Mouse (Mus musculus) CH12.LX (cell line): ENCODE measurements around the gene Cacna2d2. TPM values are rescaled to one million over a fixed set of nuclear protein-coding genes. Genes with fewer than 3 reads are reported as not detected.

Experiments
- DNase-seq: peaks from one replicate; pipeline ENCODE4 v3.0.0-alpha.2; 2013; ENCODE audit errors: extremely low read depth
- H3K27ac ChIP-seq: 2 replicates; pipeline ENCODE4 v1.5.1; 2012; ENCODE audit warnings: low read depth, mild to moderate bottlenecking, control low read depth, moderate library complexity; ENCODE audit not compliant: insufficient read depth
- H3K27me3 ChIP-seq: replicated peaks from 2 replicates; pipeline ENCODE3; 2012; ENCODE audit warnings: inconsistent platforms
- H3K36me3 ChIP-seq, 2 experiments: replicated peaks in 1 of 2; 2 replicates each; pipeline versions ENCODE3 to v1.6.1; 2012; ENCODE audit warnings: inconsistent platforms in 1 of 2, low read length in 1 of 2, mild to moderate bottlenecking in 1 of 2, mixed read lengths in 1 of 2, moderate library complexity in 1 of 2; ENCODE audit not compliant: control insufficient read depth in 1 of 2, insufficient read depth in 1 of 2
- H3K4me1 ChIP-seq, 2 experiments: 2 replicates each; pipeline ENCODE4 v1.6.1; 2012; ENCODE audit warnings: inconsistent platforms in 1 of 2, moderate library complexity in 1 of 2; ENCODE audit not compliant: insufficient read depth in 2 of 2, control insufficient read depth in 1 of 2
- H3K4me2 ChIP-seq: 2 replicates; pipeline ENCODE4 v1.6.1; 2012; ENCODE audit warnings: low read depth, mild to moderate bottlenecking, control low read depth; ENCODE audit not compliant: poor library complexity, insufficient read depth, severe bottlenecking
- H3K4me3 ChIP-seq, 3 experiments: fragments of 150-350 bp in 1 of 3; sonication (generic) in 1 of 3; replicated peaks in 1 of 3; 2 replicates each; pipeline versions ENCODE3 to v1.5.1; 2011 to 2012; ENCODE audit warnings: low read depth in 2 of 3, low read length in 2 of 3, mild to moderate bottlenecking in 2 of 3, moderate library complexity in 2 of 3, control low read depth in 1 of 3, improper control_type of control experiment in 1 of 3, inconsistent platforms in 1 of 3, mixed read lengths in 1 of 3; ENCODE audit not compliant: poor library complexity in 1 of 3
- H3K79me2 ChIP-seq: replicated peaks from 2 replicates; pipeline ENCODE4 v1.6.1; 2012; ENCODE audit warnings: mild to moderate bottlenecking, moderate library complexity; ENCODE audit not compliant: control insufficient read depth, poor library complexity, insufficient read depth, severe bottlenecking; ENCODE audit errors: extremely low read depth
- H3K9ac ChIP-seq: 2 replicates; pipeline ENCODE4 v1.6.1; 2012; ENCODE audit warnings: low read depth, mild to moderate bottlenecking, control low read depth, moderate library complexity; ENCODE audit not compliant: insufficient read depth
- H3K9me3 ChIP-seq: replicated peaks from 2 replicates; pipeline ENCODE3; 2012; ENCODE audit warnings: low read length, inconsistent platforms, mixed read lengths
- BHLHE40 ChIP-seq: IDR thresholded peaks from 2 replicates; pipeline ENCODE4 v1.6.1; 2011; ENCODE audit warnings: mild to moderate bottlenecking, low read depth, low read length, improper control_type of control experiment
- CHD2 ChIP-seq: IDR thresholded peaks from 2 replicates; pipeline ENCODE4 v1.6.1; 2011; ENCODE audit warnings: low read length, improper control_type of control experiment
- CTCF ChIP-seq, 2 experiments: IDR thresholded peaks in 1 of 2; conservative IDR thresholded peaks in 1 of 2; 2 replicates each; pipeline ENCODE4 v1.5.1; 2011 to 2012; ENCODE audit warnings: low read depth in 2 of 2, low read length in 2 of 2, improper control_type of control experiment in 1 of 2, inconsistent platforms in 1 of 2, mild to moderate bottlenecking in 1 of 2, moderate library complexity in 1 of 2
- ELF1 ChIP-seq: IDR thresholded peaks from 2 replicates; pipeline ENCODE4 v1.6.1; 2014; ENCODE audit warnings: low read depth, mild to moderate bottlenecking, inconsistent platforms, low read length, improper control_type of control experiment
- ETS1 ChIP-seq: conservative IDR thresholded peaks from 2 replicates; pipeline ENCODE4 v1.6.1; 2012; ENCODE audit warnings: low read depth, mild to moderate bottlenecking, inconsistent platforms, low read length, improper control_type of control experiment, moderate library complexity
- IRF4 ChIP-seq: IDR thresholded peaks from 2 replicates; pipeline ENCODE4 v1.6.1; 2014; ENCODE audit warnings: low read depth, mild to moderate bottlenecking, inconsistent platforms, low read length, improper control_type of control experiment
- JUND ChIP-seq: conservative IDR thresholded peaks from 2 replicates; pipeline ENCODE4 v1.6.1; 2011; ENCODE audit warnings: low read depth, low read length, improper control_type of control experiment
- MAFK ChIP-seq: IDR thresholded peaks from 2 replicates; pipeline ENCODE4 v1.6.1; 2011; ENCODE audit warnings: low read length, improper control_type of control experiment; ENCODE audit not compliant: insufficient replicate concordance
- MAX ChIP-seq: IDR thresholded peaks from 2 replicates; pipeline ENCODE4 v1.6.1; 2011; ENCODE audit warnings: low read length, improper control_type of control experiment
- MAZ ChIP-seq: IDR thresholded peaks from 2 replicates; pipeline ENCODE4 v1.6.1; 2012; ENCODE audit warnings: low read depth, mild to moderate bottlenecking, inconsistent platforms, low read length, improper control_type of control experiment, moderate library complexity
- MEF2A ChIP-seq: IDR thresholded peaks from 2 replicates; pipeline ENCODE4 v1.6.1; 2014; ENCODE audit warnings: low read depth, mild to moderate bottlenecking, inconsistent platforms, low read length, improper control_type of control experiment, borderline replicate concordance
- MXI1 ChIP-seq: IDR thresholded peaks from 2 replicates; pipeline ENCODE4 v1.6.1; 2011; ENCODE audit warnings: mild to moderate bottlenecking, low read depth, low read length, improper control_type of control experiment
- MYC ChIP-seq: IDR thresholded peaks from 2 replicates; pipeline ENCODE4 v1.6.1; 2011; ENCODE audit warnings: low read depth, mild to moderate bottlenecking, improper control_type of control experiment, low read length
- NRF1 ChIP-seq: IDR thresholded peaks from 2 replicates; pipeline ENCODE4 v1.6.1; 2014; ENCODE audit warnings: low read depth, mild to moderate bottlenecking, inconsistent platforms, low read length, improper control_type of control experiment, moderate library complexity
- PAX5 ChIP-seq: IDR thresholded peaks from 2 replicates; pipeline ENCODE4 v1.6.1; 2012; ENCODE audit warnings: low read length, inconsistent platforms, mixed read lengths
- RAD21 ChIP-seq: IDR thresholded peaks from 2 replicates; pipeline ENCODE4 v1.6.1; 2011; ENCODE audit warnings: low read depth, mild to moderate bottlenecking, low read length, improper control_type of control experiment, moderate library complexity
- RCOR1 ChIP-seq: conservative IDR thresholded peaks from 2 replicates; pipeline ENCODE4 v1.6.1; 2012; ENCODE audit warnings: low read depth, mild to moderate bottlenecking, inconsistent platforms, low read length, improper control_type of control experiment
- SIN3A ChIP-seq: IDR thresholded peaks from 2 replicates; pipeline ENCODE4 v1.6.1; 2012; ENCODE audit warnings: low read length, improper control_type of control experiment, inconsistent platforms
- TCF12 ChIP-seq: IDR thresholded peaks from 2 replicates; pipeline ENCODE4 v1.6.1; 2014; ENCODE audit warnings: low read depth, mild to moderate bottlenecking, inconsistent platforms, low read length, improper control_type of control experiment
- UBTF ChIP-seq: IDR thresholded peaks from 2 replicates; pipeline ENCODE4 v1.6.1; 2012; ENCODE audit warnings: low read depth, mild to moderate bottlenecking, inconsistent platforms, low read length, improper control_type of control experiment, moderate library complexity
- ZC3H11A ChIP-seq: IDR thresholded peaks from 2 replicates; pipeline ENCODE4 v1.6.1; 2012; ENCODE audit warnings: low read depth, mild to moderate bottlenecking, inconsistent platforms, low read length, improper control_type of control experiment
- ZKSCAN1 ChIP-seq: IDR thresholded peaks from 2 replicates; pipeline ENCODE4 v1.6.1; 2012; ENCODE audit warnings: low read depth, inconsistent platforms, low read length, improper control_type of control experiment, borderline replicate concordance
- ZMIZ1 ChIP-seq: IDR thresholded peaks from 2 replicates; pipeline ENCODE4 v1.6.1; 2012; ENCODE audit warnings: low read depth, mild to moderate bottlenecking, inconsistent platforms, low read length, improper control_type of control experiment
- ZNF384 ChIP-seq: IDR thresholded peaks from 2 replicates; pipeline ENCODE4 v1.6.1; 2012; ENCODE audit warnings: low read depth, low read length, improper control_type of control experiment, inconsistent platforms
- dilution Hi-C: fragments of 300-500 bp; cut with MboI; formaldehyde crosslinking; loops from 2 replicates; pipeline ENCODE4 v1.14.3; 2020; ENCODE audit warnings: low sequenced_read_pairs; ENCODE audit not compliant: extremely low pct_unique_long_range_greater_than_20kb, extremely low pct_ligation_motif_present
- in situ Hi-C: fragments of 300-500 bp; cut with MboI; formaldehyde crosslinking; loops from 3 replicates; pipeline ENCODE4 v1.14.3; 2019; ENCODE audit warnings: low sequenced_read_pairs, low pct_ligation_motif_present, low pct_unique_long_range_greater_than_20kb, mixed read lengths
- polyA plus RNA-seq: library from polyadenylated mRNA; unstranded; fragments of >175 nt; gene quantifications from 2 replicates; pipeline ENCODE4 v1.2.1, GENCODE M21; 2012; ENCODE audit warnings: low read depth; ENCODE audit not compliant: insufficient read length
- total RNA-seq, 2 experiments: library from RNA; depleted of rRNA; stranded (reverse); fragments of 300-350 nt in 1 of 2; fragments of >200 nt in 1 of 2; gene quantifications; 2 replicates each; pipeline ENCODE4 v1.2.3; 2012 to 2014

Gene Cacna2d2
- total and polyA plus RNA-seq, 3 experiments: 0.04 TPM; not detected in 2

- Histone ChIP-seq H3K4me3 (no peak overlapping the region), H3K9ac (no peak overlapping the region), H3K9me3 (no peaks in the 10 kb centered on the region), H3K79me2 (no peaks in the 10 kb centered on the region), H3K4me1 (peaks cover 0 to 3% of the 10 kb centered on the region in 2 experiments; a peak in 2 of 4 replicates), H3K27me3 (peaks cover 90% of the 10 kb centered on the region), H3K4me2 (no peak overlapping the region), H3K36me3 (no peaks in the 10 kb centered on the region), H3K27ac (no peak overlapping the region)
- dilution Hi-C loops (no loop called here), in situ Hi-C loops (loop anchor here (25.0 kb wide), 1 partner anchor 547 kb away; no protein-coding TSS in a partner anchor)
- DNase-seq: no peak
- TF ChIP-seq CTCF (conservative IDR thresholded peaks at IDR 0.05 in 1 of 2, IDR thresholded peaks at IDR 0.05 in 1 of 2; ENCODE audit: low read depth in 2 of 2, low read length in 2 of 2): no peak
- TF ChIP-seq ZC3H11A: no peak
- no peak for TF ChIP-seq RCOR1
- no peak for TF ChIP-seq MAZ
- no peak for TF ChIP-seq ZNF384
- no peak for TF ChIP-seq JUND
- TF ChIP-seq ELF1: no peak
Observed at GRCm38 (mm10) chr9:107484766-107485165, 85.4 kb downstream of the Cacna2d2 start.

DNA sequence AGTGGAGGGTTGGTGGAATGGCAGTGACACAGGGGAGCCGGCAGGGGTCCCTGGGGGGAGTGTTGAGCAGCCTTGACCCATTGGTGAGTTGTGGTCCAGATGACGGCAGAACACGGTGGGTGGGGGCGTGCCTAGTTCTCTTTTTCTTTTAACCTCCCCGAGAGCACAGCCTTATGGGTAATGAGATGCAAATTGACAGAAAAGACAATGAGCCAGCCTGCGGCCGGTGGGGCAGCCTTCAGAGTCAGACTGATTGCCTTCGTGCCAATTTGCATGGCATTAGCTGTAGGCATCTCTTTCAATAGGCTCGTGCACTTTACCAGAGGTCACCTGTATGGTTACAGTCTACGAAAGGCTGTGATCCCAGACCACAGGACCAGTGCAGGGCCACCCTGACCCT lies 86.7 kb downstream of the Cacna2d2 start:
- no peaks in the 10 kb centered on the region for H3K36me3 ChIP-seq
- peak overlapping the region; percentile 24; the same call in 1 of the 2 replicates for H3K4me2 ChIP-seq
- in situ Hi-C loops (loop anchor here (25.0 kb wide), 1 partner anchor 549 kb away; no protein-coding TSS in a partner anchor), dilution Hi-C loops (no loop called here)
- H3K27me3 ChIP-seq: peaks cover 93% of the 10 kb centered on the region
- H3K4me1 ChIP-seq: peaks cover 0 to 3% of the 10 kb centered on the region in 2 experiments; a peak in 2 of 4 replicates
- H3K79me2 ChIP-seq: no peaks in the 10 kb centered on the region
- peak in 1 of 2 experiments; percentile 26; a peak in 1 of 4 replicates for TF ChIP-seq CTCF (conservative IDR thresholded peaks at IDR 0.05 in 1 of 2, IDR thresholded peaks at IDR 0.05 in 1 of 2; ENCODE audit: low read depth in 2 of 2, low read length in 2 of 2)
- TF ChIP-seq RAD21: no peak
- TF ChIP-seq MXI1: no peak
- no peak for TF ChIP-seq RCOR1
- no peak overlapping the region for H3K4me3 ChIP-seq
- H3K27ac ChIP-seq: no peak overlapping the region
- H3K9me3 ChIP-seq: no peaks in the 10 kb centered on the region
- no peak overlapping the region for H3K9ac ChIP-seq
- DNase-seq: peak; percentile 18

- Histone ChIP-seq H3K36me3 (no peaks in the 10 kb centered on the region), H3K79me2 (no peaks in the 10 kb centered on the region), H3K9ac (no peak overlapping the region), H3K4me3 (no peak overlapping the region), H3K4me2 (peak overlapping the region; percentile 24; the same call in 1 of the 2 replicates), H3K9me3 (no peaks in the 10 kb centered on the region), H3K27ac (no peak overlapping the region), H3K27me3 (peaks cover 94% of the 10 kb centered on the region), H3K4me1 (peaks cover 0 to 3% of the 10 kb centered on the region in 2 experiments; a peak in 2 of 4 replicates)
- dilution Hi-C loops (no loop called here), in situ Hi-C loops (loop anchor here (25.0 kb wide), 1 partner anchor 549 kb away; no protein-coding TSS in a partner anchor)
- no peak for DNase-seq
- TF ChIP-seq MYC: no peak
- TF ChIP-seq BHLHE40: no peak
- no peak for TF ChIP-seq CHD2
- no peak for TF ChIP-seq ZC3H11A
- TF ChIP-seq MAX: no peak
- no peak for TF ChIP-seq UBTF
- TF ChIP-seq SIN3A: no peak
- no peak for TF ChIP-seq TCF12
- TF ChIP-seq ZMIZ1: peak; percentile 89
- TF ChIP-seq MXI1: peak; percentile 47; the same call in 1 of the 2 replicates
- TF ChIP-seq ZKSCAN1: no peak
- no peak for TF ChIP-seq ETS1
- no peak for TF ChIP-seq NRF1
- no peak for TF ChIP-seq MEF2A
- no peak for TF ChIP-seq IRF4
- no peak for TF ChIP-seq MAFK
- TF ChIP-seq PAX5: no peak
Observed at GRCm38 (mm10) chr9:107486507-107487225, 87.3 kb downstream of the Cacna2d2 start.
